Mouse (Mus musculus): ENCODE measurements around the gene Deup1.

Deup1 gene

GRCm38 (mm10) chr9:15533336-15534070 lies 94.2 kb downstream of the Deup1 start:
- no peak for DNase-seq (ENCODE audit: low read depth, low spot score)

GRCm38 (mm10) chr9:15531204-15531603 lies 96.5 kb downstream of the Deup1 start:
- DNase-seq (ENCODE audit: low read depth, low spot score) = no peak

DNA sequence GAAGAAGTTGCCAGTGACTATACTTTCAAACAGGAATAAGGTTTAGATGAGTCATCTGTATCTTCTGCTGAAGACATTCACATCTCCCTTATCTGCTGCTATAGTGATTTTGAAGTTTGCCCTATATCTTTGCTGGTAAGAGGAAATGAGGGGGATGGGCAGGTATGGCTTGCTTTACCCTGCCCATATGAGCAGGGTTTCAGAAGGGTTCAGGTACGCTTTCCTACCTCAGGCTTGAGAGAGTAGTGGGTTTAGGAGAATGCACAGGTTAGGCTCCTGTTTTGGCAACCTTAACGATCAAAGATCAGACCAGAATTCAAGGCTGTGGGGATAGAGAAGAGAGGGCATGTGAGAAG lies 97.8 kb downstream of the Deup1 start:
- DNase-seq (ENCODE audit: low read depth, low spot score) = no peak

GRCm38 (mm10) chr9:15529275-15529964 lies 98.3 kb downstream of the Deup1 start:
- no peak for DNase-seq (ENCODE audit: low read depth, low spot score)

- no peak for DNase-seq (ENCODE audit: low read depth, low spot score)
These were observed 99.4 kb downstream of the Deup1 start for GRCm38 (mm10) chr9:15528368-15528767.

DNA sequence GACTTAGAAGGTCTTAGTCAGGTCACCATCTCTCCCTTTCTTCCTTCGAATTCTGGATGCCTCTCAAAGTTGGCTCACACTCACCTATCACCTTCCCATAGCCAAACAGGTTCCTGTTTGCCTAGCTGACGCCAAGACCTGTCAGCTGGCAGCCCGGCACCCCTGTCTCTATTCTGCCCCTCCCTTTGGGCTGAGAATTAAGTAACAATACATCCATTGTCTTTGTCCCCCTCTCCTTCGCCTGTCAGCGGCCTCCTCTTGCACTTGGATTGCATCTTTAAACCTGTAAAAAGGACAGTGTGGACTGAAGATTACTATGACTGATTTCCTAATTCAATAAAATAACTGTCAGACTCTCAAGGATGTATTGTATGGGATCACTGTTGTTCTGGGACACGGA lies 99.9 kb downstream of the Deup1 start:
- no peak for DNase-seq (ENCODE audit: low read depth, low spot score)

- DNase-seq (ENCODE audit: low read depth, low spot score) = no peak
These were observed 101.2 kb downstream of the Deup1 start for GRCm38 (mm10) chr9:15526539-15526938.

GRCm38 (mm10) chr9:15525246-15525645 lies 102.5 kb downstream of the Deup1 start:
- DNase-seq (ENCODE audit: low read depth, low spot score) = no peak

DNA sequence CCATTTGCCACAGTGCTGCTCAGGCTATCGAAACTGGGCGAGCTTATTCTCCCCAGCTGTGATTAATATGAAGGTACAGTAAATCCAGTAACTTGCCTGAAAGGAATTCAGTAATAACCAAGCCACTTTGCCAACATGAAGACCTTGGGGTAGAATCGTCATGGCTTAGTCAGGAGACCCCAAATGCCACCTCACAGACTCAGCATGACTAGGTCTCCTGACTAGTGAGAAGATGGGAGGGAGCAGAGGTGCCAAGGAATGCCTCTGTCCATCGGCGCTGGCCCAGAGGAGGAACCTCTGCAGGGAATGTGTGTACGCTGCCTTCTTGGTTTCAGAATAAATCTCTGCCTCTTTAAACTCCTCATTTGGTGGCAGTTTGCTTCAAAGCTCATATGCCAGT lies 104.1 kb downstream of the Deup1 start:
- DNase-seq (ENCODE audit: low read depth, low spot score) = no peak

- DNase-seq (ENCODE audit: low read depth, low spot score) = no peak
These were observed 104.8 kb downstream of the Deup1 start for GRCm38 (mm10) chr9:15522887-15523286.

GRCm38 (mm10) chr9:15522348-15522747 lies 105.4 kb downstream of the Deup1 start:
- no peak for DNase-seq (ENCODE audit: low read depth, low spot score)

DNA sequence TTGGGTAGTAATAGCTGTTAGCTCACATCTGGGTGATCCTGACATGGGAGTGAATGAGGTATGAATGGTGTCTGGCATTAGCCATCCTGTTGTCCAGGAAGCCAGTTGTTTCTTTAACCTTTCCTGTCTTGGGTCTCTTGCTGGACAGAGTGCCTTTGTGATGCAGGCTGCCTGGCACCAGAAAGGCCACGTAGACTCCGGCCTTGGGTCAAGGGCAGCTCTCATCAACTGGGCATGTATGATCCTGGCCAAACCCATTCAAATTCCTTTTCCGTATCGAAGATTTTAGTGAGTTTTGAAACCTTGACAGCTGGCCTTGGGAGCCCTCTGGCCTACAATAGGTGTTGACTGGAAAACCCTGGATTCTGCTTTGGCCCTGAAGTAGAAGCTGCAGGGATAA lies 109.8 kb downstream of the Deup1 start:
- DNase-seq (ENCODE audit: low read depth, low spot score) = no peak

- no peak for DNase-seq (ENCODE audit: low read depth, low spot score)
These were observed 111.7 kb downstream of the Deup1 start for GRCm38 (mm10) chr9:15516007-15516406.

DNA sequence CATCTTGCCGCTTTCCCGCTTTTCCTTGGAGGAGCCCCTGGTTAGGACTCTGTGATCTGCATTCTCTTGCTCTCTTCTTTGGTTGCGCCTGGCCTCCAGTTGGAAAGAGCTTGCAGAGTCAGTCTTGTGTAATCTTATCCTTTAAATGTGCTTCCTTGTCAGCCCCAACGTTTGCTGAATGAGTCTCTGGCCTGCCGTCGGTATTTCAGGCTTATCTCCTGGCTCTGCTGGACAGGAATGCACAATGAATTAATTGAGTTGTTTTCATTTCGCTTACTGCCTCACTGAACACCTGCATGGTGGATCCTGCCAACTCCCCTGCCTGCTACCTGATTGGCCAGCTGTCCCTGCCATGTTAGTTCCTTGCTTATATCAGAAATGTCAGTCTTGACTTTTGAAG lies 114.8 kb downstream of the Deup1 start:
- no peak for DNase-seq (ENCODE audit: low read depth, low spot score)

- DNase-seq (ENCODE audit: low read depth, low spot score) = no peak
These were observed 117.0 kb downstream of the Deup1 start for GRCm38 (mm10) chr9:15510557-15511310.

Data from telencephalon, adult 2 months (tissue).